Mouse (Mus musculus) olfactory bulb, adult 2 months (tissue): ENCODE measurements around the gene Laptm4a.

Experiments used
- CTCF ChIP-seq: fragments of 200-500 bp; IDR thresholded peaks from 2 replicates; pipeline ENCODE4 v1.5.1; 2012; ENCODE audit warnings: low read depth, mild to moderate bottlenecking, low read length, moderate library complexity; ENCODE audit not compliant: insufficient read depth
- POLR2A ChIP-seq: fragments of 200-500 bp; IDR thresholded peaks from 2 replicates; pipeline ENCODE4 v1.6.1; 2012; ENCODE audit warnings: mild to moderate bottlenecking, low read depth, low read length, moderate library complexity; ENCODE audit not compliant: insufficient read depth

GRCm38 (mm10) chr12:8927652-8928051, 6.2 kb downstream of the Laptm4a start:
- no peak for TF ChIP-seq POLR2A
- no peak for TF ChIP-seq CTCF
